Comparison of ENCODE assay signal across 8 mouse cellular contexts in the genomic region with DNA sequence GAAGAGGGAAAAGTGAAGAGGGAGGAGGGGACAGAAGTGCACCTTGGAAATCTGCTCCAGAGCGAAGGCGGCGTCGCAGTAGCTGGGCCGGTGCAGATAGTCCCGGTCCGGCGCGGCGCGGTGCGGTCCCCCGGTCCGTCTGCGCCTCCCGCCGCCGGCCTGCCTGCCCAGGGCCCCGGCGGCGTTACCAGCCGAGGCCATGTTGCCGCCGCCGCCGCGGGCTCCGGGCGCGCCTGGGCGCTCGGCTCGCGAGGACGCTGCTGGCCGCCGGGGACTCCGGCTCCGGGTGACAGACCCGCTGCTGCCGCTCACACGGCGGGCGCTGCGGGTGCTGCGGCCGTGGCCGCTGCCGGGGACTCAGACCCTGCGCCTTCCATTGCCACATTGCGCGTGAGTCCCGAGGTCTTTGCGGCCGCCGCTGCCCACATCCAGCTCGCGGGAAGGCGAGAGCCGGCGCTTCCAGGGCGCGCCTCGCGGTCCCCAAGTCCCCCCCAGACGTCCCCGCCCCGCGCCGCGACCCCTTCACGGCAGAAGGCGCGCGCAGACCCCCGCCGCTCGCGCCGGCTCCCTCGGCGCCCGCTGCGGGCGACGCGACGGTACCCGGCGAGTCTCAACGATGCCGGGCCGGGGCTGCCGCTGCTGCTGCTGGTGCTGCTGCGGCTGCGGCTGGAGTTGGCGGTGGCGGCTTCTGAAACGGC. TPM values are rescaled to one million over a fixed set of nuclear protein-coding genes. Genes with fewer than 3 reads are reported as not detected.
DNase-seq lines count a peak whose midpoint lies in the region; ATAC-seq and TF ChIP-seq lines count a peak whose summit lies in the region.

No protein-coding gene starts in this region.

- peak overlapping the region; percentile 97 for H3K4me2 ChIP-seq in liver, embryonic 12.5 days

- peaks cover 44% of the 10 kb centered on the region for H3K4me1 ChIP-seq in G1E (ENCODE audit: insufficient read depth, low read depth, low read length)
- H3K4me1 ChIP-seq in liver, embryonic 12.5 days: peaks cover 52% of the 10 kb centered on the region

- WGBS in liver, embryonic 12.5 days (ENCODE audit: insufficient replicate concordance): under 1% methylated on average over 85 of the region's 99 CpGs

- peaks cover 15% of the 10 kb centered on the region for H3K36me3 ChIP-seq in G1E (replicated peaks)
- peaks cover 6% of the 10 kb centered on the region for H3K36me3 ChIP-seq in liver, embryonic 12.5 days

- H3K4me3 ChIP-seq in G1E (ENCODE audit: low read depth, low read length): peak overlapping the region; percentile 88
- H3K4me3 ChIP-seq in liver, embryonic 12.5 days: peak overlapping the region; percentile 83

- ATAC-seq in G1E (ENCODE audit: extremely low read depth, insufficient number of reproducible peaks, low FRiP score, poor library complexity, severe bottlenecking): no peak
- peak; percentile 8; the same call in 1 of the 2 replicates for ATAC-seq in liver, embryonic 12.5 days

- no peaks in the 10 kb centered on the region for H3K9me3 ChIP-seq in G1E (replicated peaks)
- H3K9me3 ChIP-seq in liver, embryonic 12.5 days (replicated peaks): no peaks in the 10 kb centered on the region

- no peak for TF ChIP-seq CTCF in G1E (IDR thresholded peaks at IDR 0.05; ENCODE audit: low read depth, low read length)

- peak; percentile 73 for DNase-seq in kidney, adult 18-20 months
- no peak for DNase-seq in kidney, adult 9 months
- DNase-seq in G1E (ENCODE audit: low spot score): peak; percentile 22
- DNase-seq in cerebellum, adult 9-11 months: peak; percentile 67
- peak; percentile 49 to 62 for DNase-seq in heart, postnatal 14 days
- DNase-seq in spleen, adult 12 weeks (ENCODE audit: low spot score): peak; percentile 34
- DNase-seq in yolk sac, embryonic 10.5 days (ENCODE audit: low spot score): no peak

- intact Hi-C loops in heart, postnatal 14 days (cut with DNase I): loop anchor here (5.0 to 10.0 kb wide), 4 partner anchors 133 to 337 kb away; no protein-coding TSS in a partner anchor

- H3K9ac ChIP-seq in liver, embryonic 12.5 days: peak overlapping the region; percentile 89

- H3K27ac ChIP-seq in liver, embryonic 12.5 days: peak overlapping the region; percentile 95

- H3K27me3 ChIP-seq in G1E (ENCODE audit: insufficient read depth, low read length): peaks cover 10% of the 10 kb centered on the region; the same call in 1 of the 2 replicates
- peaks cover 19% of the 10 kb centered on the region for H3K27me3 ChIP-seq in liver, embryonic 12.5 days (replicated peaks)

RNA-seq across cellular contexts. Expression of a gene that starts 7.9 kb away (rescaled TPM):
- total RNA-seq in G1E (2014; fragmentation: Nextera tagmentation) (40.8 and 47.9 TPM in 2 replicates), G1E (2017) (9.6 and 11.9 TPM in 2 replicates)
- polyA plus RNA-seq in G1E (2012): 39.0 and 56.7 TPM in 2 replicates
- total RNA-seq in heart, postnatal 14 days (2021): 10 to 100 TPM; 12.0 to 16.1 TPM
- polyA plus RNA-seq in liver, embryonic 12.5 days (2016; fragmentation: Nextera tagmentation; extraction: Ambion mirVana): 7.0 TPM in 2 replicates

Comparison
In these comparisons a context has a peak if more than half of its experiments do, and no peak if none do; other contexts are left out.
1. DNase-seq: peak in kidney, adult 18-20 months (single experiment), G1E (single experiment), cerebellum, adult 9-11 months (single experiment), heart, postnatal 14 days (2 of 2) and spleen, adult 12 weeks (single experiment); none in kidney, adult 9 months (single experiment) and yolk sac, embryonic 10.5 days (single experiment).